Mouse (Mus musculus) ES-Bruce4 (cell line): ENCODE results near the gene Cd300lf.

ENCODE experiments used
- CTCF ChIP-seq: IDR thresholded peaks from one replicate; pipeline ENCODE4 v1.8.1; 2011; ENCODE audit warnings: low read depth, low read length
- POLR2A ChIP-seq: IDR thresholded peaks from one replicate; pipeline ENCODE4 v1.8.1; 2011; ENCODE audit warnings: low read length; ENCODE audit not compliant: insufficient read depth

DNA sequence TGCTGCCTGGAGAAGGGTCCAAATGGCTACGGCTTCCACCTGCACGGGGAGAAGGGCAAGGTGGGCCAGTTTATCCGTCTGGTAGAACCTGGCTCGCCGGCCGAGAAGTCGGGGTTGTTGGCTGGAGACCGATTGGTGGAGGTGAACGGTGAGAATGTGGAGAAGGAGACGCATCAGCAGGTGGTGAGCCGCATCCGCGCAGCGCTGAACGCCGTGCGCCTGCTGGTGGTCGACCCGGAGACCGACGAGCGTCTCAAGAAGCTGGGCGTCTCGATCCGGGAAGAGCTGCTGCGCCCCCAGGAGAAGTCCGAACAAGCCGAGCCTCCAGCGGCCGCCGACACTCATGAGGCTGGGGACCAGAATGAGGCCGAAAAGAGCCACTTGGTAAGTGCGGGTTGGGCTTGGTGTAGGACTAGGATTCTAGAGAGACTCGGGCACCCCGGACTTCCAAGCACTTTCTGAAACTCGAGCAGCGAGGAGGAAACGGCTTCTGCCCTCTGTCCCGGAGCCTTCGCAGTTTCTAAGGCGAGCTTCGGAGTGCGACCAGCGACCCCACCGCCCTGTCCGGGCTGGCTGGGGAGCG lies 29.9 kb upstream of the Cd300lf start:
- TF ChIP-seq CTCF (no peak), POLR2A (no peak)
